Mouse (Mus musculus): ENCODE measurements around the gene Grrp1. TPM values are rescaled to one million over a fixed set of nuclear protein-coding genes. Genes with fewer than 3 reads are reported as not detected.
"Not testable (repeated sequence)": the region's sequence is repeated elsewhere in the genome, so short reads cannot be mapped to it uniquely, and the experiment has no call there.

The Grrp1 gene
- 11.5 and 11.8 TPM in 2 replicates for polyA plus RNA-seq (2012; rRNA removed)

DNA sequence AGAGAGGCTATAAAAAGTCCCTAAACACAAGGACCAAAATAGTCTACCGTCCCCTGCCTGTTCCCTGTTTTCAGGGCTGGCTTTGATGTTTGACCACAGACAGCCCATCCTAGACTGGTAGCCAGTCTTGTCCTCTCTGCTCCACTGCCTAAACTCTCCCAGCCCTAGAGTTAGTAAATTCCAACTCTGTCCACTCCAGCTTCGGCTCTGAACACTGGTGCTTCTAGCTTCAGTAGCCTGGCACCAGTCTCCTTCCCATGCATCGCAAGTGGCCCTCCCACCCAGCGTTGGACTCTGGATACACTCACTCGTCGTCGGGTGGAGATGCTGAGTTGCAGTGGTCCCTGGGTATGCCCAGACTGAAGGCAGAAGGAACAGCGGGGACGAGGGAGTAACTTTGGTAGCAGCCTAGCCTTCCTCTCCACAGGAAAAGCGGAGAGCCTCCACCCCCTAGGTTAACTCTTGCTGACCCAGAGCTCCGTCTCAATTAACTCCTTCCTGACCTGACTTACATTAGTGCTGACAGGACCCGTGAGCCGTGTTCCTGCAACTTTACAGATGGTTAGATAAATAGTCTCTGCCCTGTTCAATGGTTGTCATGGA, at the start of gene Grrp1:
TSS of gene Grrp1 (minus strand) at position 385 of the 603 bp plus-strand sequence.
- Histone ChIP-seq H3K4me1 (ENCODE audit: control insufficient read depth, insufficient read depth, low read length) (peaks cover 10% of the 10 kb centered on the region; the same call in 1 of the 2 replicates), H3K27ac (ENCODE audit: insufficient read depth, low read depth, low read length) (peak within 1 kb of the TSS; percentile 84), H3K4me3 (ENCODE audit: insufficient read depth, low read depth, low read length) (peak within 1 kb of the TSS; percentile 64), H3K27me3 (replicated peaks; ENCODE audit: control insufficient read depth, insufficient read depth, low read length) (peaks cover 6% of the 10 kb centered on the region), H3K36me3 (ENCODE audit: control insufficient read depth, insufficient read depth, low read length) (no peaks in the 10 kb centered on the region)
- 9% methylated on average over 13 of the region's 13 CpGs for WGBS
- TF ChIP-seq CTCF (conservative IDR thresholded peaks at IDR 0.05; ENCODE audit: insufficient read depth, insufficient read length, low read depth, low read length) (no peak), POLR2A (IDR thresholded peaks at IDR 0.05; ENCODE audit: low read depth, low read length) (peak; percentile 46)
- DNase-seq, result peak; percentile 67

DNA sequence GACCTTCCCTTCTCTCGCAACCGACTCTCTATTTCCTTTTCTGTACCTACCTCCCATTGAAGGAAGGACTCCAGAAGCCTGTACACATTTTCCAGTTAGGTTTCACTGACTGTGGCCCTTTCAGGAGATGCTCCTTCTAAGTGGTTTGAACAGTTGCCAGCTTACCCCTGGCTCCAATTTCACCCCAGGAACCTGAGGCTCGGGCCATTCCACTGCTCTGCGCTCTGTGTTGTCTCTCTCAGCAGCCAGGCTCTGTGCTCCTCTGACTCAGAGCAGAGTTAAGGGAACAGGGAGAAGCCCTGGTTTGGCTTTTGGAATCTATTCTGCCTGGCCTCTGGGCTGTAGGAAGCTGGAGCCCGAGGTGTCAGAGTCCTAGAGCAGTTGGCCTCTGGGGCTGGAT, 48.2 kb upstream of the Grrp1 start:
- 78% methylated on average over 5 of the region's 5 CpGs for whole genome bisulfite sequencing
- Histone ChIP-seq H3K27ac (ENCODE audit: insufficient read depth, low read depth, low read length) (no peak overlapping the region), H3K27me3 (replicated peaks; ENCODE audit: control insufficient read depth, insufficient read depth, low read length) (no peaks in the 10 kb centered on the region), H3K36me3 (ENCODE audit: control insufficient read depth, insufficient read depth, low read length) (no peaks in the 10 kb centered on the region), H3K4me1 (ENCODE audit: control insufficient read depth, insufficient read depth, low read length) (peaks cover 8% of the 10 kb centered on the region; the same call in 1 of the 2 replicates), H3K4me3 (ENCODE audit: insufficient read depth, low read depth, low read length) (no peak overlapping the region)
- TF ChIP-seq POLR2A (IDR thresholded peaks at IDR 0.05; ENCODE audit: low read depth, low read length) (no peak), CTCF (conservative IDR thresholded peaks at IDR 0.05; ENCODE audit: insufficient read depth, insufficient read length, low read depth, low read length) (no peak)
- DNase-seq, result no peak

DNA sequence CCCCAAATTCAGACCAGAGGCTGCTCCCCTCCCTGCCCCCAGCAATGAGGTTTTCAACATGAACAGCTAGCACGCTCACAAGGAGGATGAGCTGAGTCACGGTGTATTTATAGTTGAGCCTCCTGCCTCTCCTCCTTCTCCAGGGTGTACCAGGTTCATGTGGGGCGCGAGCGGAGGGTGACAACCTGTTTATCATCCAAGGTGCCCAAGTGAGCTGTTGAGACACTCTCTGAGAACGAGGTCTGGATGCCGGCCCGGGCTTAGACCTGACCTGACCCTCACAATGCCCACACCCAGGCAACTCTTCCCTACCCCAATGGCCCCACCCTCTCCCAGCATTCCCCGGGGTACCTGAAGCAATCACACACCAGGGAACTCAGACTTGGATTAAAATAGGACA, 46.4 kb upstream of the Grrp1 start:
- 73% methylated on average over 9 of the region's 9 CpGs for WGBS
- TF ChIP-seq CTCF (conservative IDR thresholded peaks at IDR 0.05; ENCODE audit: insufficient read depth, insufficient read length, low read depth, low read length), result no peak
- no peak for TF ChIP-seq POLR2A (IDR thresholded peaks at IDR 0.05; ENCODE audit: low read depth, low read length)
- Histone ChIP-seq H3K27ac (ENCODE audit: insufficient read depth, low read depth, low read length) (no peak overlapping the region), H3K36me3 (ENCODE audit: control insufficient read depth, insufficient read depth, low read length) (no peaks in the 10 kb centered on the region), H3K27me3 (replicated peaks; ENCODE audit: control insufficient read depth, insufficient read depth, low read length) (no peaks in the 10 kb centered on the region), H3K4me3 (ENCODE audit: insufficient read depth, low read depth, low read length) (no peak overlapping the region), H3K4me1 (ENCODE audit: control insufficient read depth, insufficient read depth, low read length) (peaks cover 7% of the 10 kb centered on the region; the same call in 1 of the 2 replicates)
- DNase-seq, result no peak

DNA sequence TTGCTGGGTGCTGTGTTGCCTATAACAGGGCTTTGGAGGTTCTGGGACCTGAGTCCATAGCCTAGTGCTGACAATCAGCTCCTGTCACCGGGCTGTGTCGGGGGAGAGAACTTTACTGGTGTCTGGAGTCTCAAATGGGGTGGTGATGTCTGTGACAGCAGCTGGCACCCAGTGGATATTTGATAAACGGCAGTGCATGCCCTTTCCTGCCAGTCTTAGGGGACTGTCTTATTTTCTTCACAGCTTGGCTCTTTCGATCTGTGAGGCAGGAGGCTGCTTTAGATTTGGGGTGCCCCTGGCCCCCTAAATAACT, 45.5 kb upstream of the Grrp1 start:
- Histone ChIP-seq H3K4me1 (ENCODE audit: control insufficient read depth, insufficient read depth, low read length) (peaks cover 7% of the 10 kb centered on the region; the same call in 1 of the 2 replicates), H3K4me3 (ENCODE audit: insufficient read depth, low read depth, low read length) (no peak overlapping the region), H3K36me3 (ENCODE audit: control insufficient read depth, insufficient read depth, low read length) (no peaks in the 10 kb centered on the region), H3K27me3 (replicated peaks; ENCODE audit: control insufficient read depth, insufficient read depth, low read length) (no peaks in the 10 kb centered on the region), H3K27ac (ENCODE audit: insufficient read depth, low read depth, low read length) (no peak overlapping the region)
- WGBS, result 65% methylated on average over 4 of the region's 4 CpGs
- TF ChIP-seq CTCF (conservative IDR thresholded peaks at IDR 0.05; ENCODE audit: insufficient read depth, insufficient read length, low read depth, low read length) (no peak), POLR2A (IDR thresholded peaks at IDR 0.05; ENCODE audit: low read depth, low read length) (no peak)
- DNase-seq, result no peak

DNA sequence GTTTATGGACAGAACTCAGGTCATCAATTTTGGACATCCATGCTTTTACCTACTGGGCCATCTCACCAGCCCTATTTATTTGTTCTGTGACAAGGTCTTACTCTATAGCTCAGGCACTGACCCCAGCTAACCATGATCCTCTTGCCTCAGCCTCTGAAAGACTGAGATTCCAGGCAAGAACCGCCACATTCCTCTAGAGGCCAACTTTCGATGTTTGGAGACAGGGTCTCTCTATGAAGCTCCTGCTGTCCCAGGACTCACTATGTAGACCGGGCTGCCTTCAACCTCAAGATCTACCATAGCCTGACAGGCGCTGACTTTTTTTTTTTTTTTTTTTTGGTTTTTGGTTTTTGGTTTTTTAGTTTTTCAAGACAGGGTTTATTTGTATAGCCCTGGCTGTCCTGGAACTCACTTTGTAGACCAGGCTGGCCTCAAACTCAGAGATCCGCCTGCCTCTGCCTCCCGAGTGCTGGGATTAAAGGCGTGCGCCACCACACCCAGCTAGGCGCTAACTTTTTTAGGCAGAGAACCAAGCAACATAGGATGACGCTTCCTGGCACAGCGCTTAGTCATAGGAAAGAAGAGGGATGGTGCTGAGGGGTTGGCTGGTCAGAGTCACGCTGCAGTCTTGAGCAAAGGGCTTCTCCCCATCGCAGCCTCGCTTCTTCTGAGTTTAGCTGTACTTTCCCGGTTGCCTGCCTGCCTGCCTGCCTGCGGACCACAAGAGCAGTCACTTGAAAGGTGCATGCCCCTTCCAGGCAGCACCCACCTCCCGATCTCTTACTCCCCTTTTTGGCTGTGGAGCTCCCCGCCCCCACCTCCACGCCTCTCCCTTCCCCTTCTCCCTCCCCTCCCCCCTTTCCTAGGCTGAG, 45.0 kb upstream of the Grrp1 start:
- H3K4me3 ChIP-seq (ENCODE audit: insufficient read depth, low read depth, low read length), result no peak overlapping the region
- no peak for TF ChIP-seq CTCF (conservative IDR thresholded peaks at IDR 0.05; ENCODE audit: insufficient read depth, insufficient read length, low read depth, low read length)
- TF ChIP-seq POLR2A (IDR thresholded peaks at IDR 0.05; ENCODE audit: low read depth, low read length), result no peak
- 78% methylated on average over 19 of the region's 19 CpGs for WGBS
- no peak overlapping the region for H3K27ac ChIP-seq (ENCODE audit: insufficient read depth, low read depth, low read length)
- H3K4me1 ChIP-seq (ENCODE audit: control insufficient read depth, insufficient read depth, low read length), result peaks cover 7% of the 10 kb centered on the region; the same call in 1 of the 2 replicates
- H3K36me3 ChIP-seq (ENCODE audit: control insufficient read depth, insufficient read depth, low read length), result no peaks in the 10 kb centered on the region
- no peak for DNase-seq
- no peaks in the 10 kb centered on the region for H3K27me3 ChIP-seq (replicated peaks; ENCODE audit: control insufficient read depth, insufficient read depth, low read length)

DNA sequence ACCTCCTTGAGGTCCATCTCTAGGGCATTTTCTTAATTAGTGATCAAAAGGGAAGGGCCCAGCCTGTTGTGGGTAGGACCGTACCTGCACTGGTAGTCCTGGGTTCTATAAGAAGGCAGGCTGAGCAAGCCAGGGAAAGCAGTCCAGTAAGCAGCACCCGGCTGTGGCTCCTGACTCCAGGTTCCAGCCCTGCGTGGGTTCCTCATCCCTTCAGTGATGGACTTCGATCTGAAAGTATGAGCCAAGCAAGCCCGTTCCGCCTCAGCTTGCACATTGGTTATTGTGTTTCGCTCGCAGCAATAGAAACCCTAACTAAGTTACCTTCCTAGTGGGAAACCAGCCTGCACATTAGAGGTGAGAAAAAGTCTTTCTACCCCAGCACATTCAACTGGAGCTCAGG, 43.5 kb upstream of the Grrp1 start:
- no peak overlapping the region for H3K4me3 ChIP-seq (ENCODE audit: insufficient read depth, low read depth, low read length)
- peaks cover 7% of the 10 kb centered on the region; the same call in 1 of the 2 replicates for H3K4me1 ChIP-seq (ENCODE audit: control insufficient read depth, insufficient read depth, low read length)
- whole genome bisulfite sequencing, result 65% methylated on average over 8 of the region's 8 CpGs
- no peaks in the 10 kb centered on the region for H3K36me3 ChIP-seq (ENCODE audit: control insufficient read depth, insufficient read depth, low read length)
- no peaks in the 10 kb centered on the region for H3K27me3 ChIP-seq (replicated peaks; ENCODE audit: control insufficient read depth, insufficient read depth, low read length)
- peak overlapping the region; percentile 54; the same call in 1 of the 2 replicates for H3K27ac ChIP-seq (ENCODE audit: insufficient read depth, low read depth, low read length)
- TF ChIP-seq CTCF (conservative IDR thresholded peaks at IDR 0.05; ENCODE audit: insufficient read depth, insufficient read length, low read depth, low read length) (no peak), POLR2A (IDR thresholded peaks at IDR 0.05; ENCODE audit: low read depth, low read length) (no peak)
- DNase-seq, result peak; percentile 69

DNA sequence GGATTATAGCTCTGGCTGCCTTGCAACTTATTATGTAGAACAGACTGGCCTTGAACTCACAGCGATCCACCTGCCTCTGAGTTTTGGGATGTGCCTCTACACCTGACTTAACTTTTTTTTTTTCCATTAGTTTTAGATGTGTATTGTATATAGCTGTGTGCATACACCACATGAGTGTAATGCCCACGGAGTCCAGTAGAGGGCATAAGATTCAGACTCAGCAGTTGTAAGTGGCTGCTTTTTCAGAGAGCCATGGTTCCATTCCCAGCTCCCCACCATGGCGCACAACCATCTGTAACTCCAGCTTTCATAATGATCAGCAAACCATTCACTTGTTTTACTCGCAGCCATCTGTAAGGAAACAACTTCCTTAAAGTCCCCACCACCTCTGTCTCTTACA, 42.6 kb upstream of the Grrp1 start:
- no peak for TF ChIP-seq CTCF (conservative IDR thresholded peaks at IDR 0.05; ENCODE audit: insufficient read depth, insufficient read length, low read depth, low read length)
- TF ChIP-seq POLR2A (IDR thresholded peaks at IDR 0.05; ENCODE audit: low read depth, low read length), result no peak
- 89% methylated on average over 4 of the region's 4 CpGs for WGBS
- Histone ChIP-seq H3K27ac (ENCODE audit: insufficient read depth, low read depth, low read length) (no peak overlapping the region), H3K36me3 (ENCODE audit: control insufficient read depth, insufficient read depth, low read length) (no peaks in the 10 kb centered on the region), H3K4me3 (ENCODE audit: insufficient read depth, low read depth, low read length) (no peak overlapping the region), H3K27me3 (replicated peaks; ENCODE audit: control insufficient read depth, insufficient read depth, low read length) (no peaks in the 10 kb centered on the region), H3K4me1 (ENCODE audit: control insufficient read depth, insufficient read depth, low read length) (peaks cover 7% of the 10 kb centered on the region; the same call in 1 of the 2 replicates)
- no peak for DNase-seq

DNA sequence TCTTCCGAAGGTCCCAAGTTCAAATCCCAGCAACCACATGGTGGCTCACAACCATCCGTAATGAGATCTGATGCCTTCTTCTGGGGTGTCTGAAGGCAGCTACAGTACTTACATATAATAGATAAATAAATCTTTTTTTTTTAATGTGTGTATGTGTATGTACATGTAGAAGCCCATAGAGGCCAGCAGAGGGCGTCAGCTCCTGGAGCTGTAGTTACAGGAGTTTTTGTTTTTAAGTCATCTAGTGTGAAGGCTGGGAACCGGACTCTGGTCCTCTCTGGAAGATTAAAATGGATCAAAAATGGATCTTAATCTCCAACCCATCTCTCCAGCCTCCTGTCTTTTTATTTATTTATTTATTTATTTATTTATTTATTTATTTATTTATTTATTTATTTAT, 42.2 kb upstream of the Grrp1 start:
- H3K27ac ChIP-seq (ENCODE audit: insufficient read depth, low read depth, low read length); H3K4me3 ChIP-seq (ENCODE audit: insufficient read depth, low read depth, low read length); DNase-seq; H3K27me3 ChIP-seq (replicated peaks; ENCODE audit: control insufficient read depth, insufficient read depth, low read length); H3K4me1 ChIP-seq (ENCODE audit: control insufficient read depth, insufficient read depth, low read length); H3K36me3 ChIP-seq (ENCODE audit: control insufficient read depth, insufficient read depth, low read length): not testable (repeated sequence)
- WGBS, result 87% methylated on average over 4 of the region's 4 CpGs
